Mouse (Mus musculus): ENCODE results near the gene Zfyve9.
"Not testable (repeated sequence)": the region's sequence is repeated elsewhere in the genome, so short reads cannot be mapped to it uniquely, and the experiment has no call there.

The Zfyve9 gene

GRCm38 (mm10) chr4:108721245-108721784, 59.3 kb downstream of the Zfyve9 start:
- no peak for DNase-seq (ENCODE audit: low spot score)

GRCm38 (mm10) chr4:108719349-108719748, 61.2 kb downstream of the Zfyve9 start, which contains the start of gene 3110021N24Rik:
Gene 3110021N24Rik (plus strand): TSS chr4:108719649.
- no peak for DNase-seq (ENCODE audit: low spot score)

GRCm38 (mm10) chr4:108708209-108708608, 72.4 kb downstream of the Zfyve9 start:
- DNase-seq (ENCODE audit: low spot score), result no peak

- DNase-seq (ENCODE audit: low spot score), result no peak
Measured at GRCm38 (mm10) chr4:108696934-108697333, 83.7 kb downstream of the Zfyve9 start.

GRCm38 (mm10) chr4:108691469-108691868, 89.1 kb downstream of the Zfyve9 start:
- DNase-seq (ENCODE audit: low spot score), result no peak

- DNase-seq (ENCODE audit: low spot score), result no peak
Measured at GRCm38 (mm10) chr4:108690479-108690878, 90.1 kb downstream of the Zfyve9 start.

- DNase-seq (ENCODE audit: low spot score), result not testable (repeated sequence)
Measured at GRCm38 (mm10) chr4:108687098-108687497, 93.5 kb downstream of the Zfyve9 start.

GRCm38 (mm10) chr4:108686156-108686555, 94.4 kb downstream of the Zfyve9 start:
- no peak for DNase-seq (ENCODE audit: low spot score)

- DNase-seq (ENCODE audit: low spot score), result no peak
Measured at GRCm38 (mm10) chr4:108664407-108664806, 116.2 kb downstream of the Zfyve9 start.

- no peak for DNase-seq (ENCODE audit: low spot score)
Measured at GRCm38 (mm10) chr4:108638752-108639151, 141.8 kb downstream of the Zfyve9 start.

- no peak for DNase-seq (ENCODE audit: low spot score)
Measured at GRCm38 (mm10) chr4:108637721-108638120, 142.9 kb downstream of the Zfyve9 start.

- DNase-seq (ENCODE audit: low spot score), result no peak
Measured at GRCm38 (mm10) chr4:108635101-108635500, 145.5 kb downstream of the Zfyve9 start.

- DNase-seq (ENCODE audit: low spot score), result no peak
Measured at GRCm38 (mm10) chr4:108634696-108635095, 145.9 kb downstream of the Zfyve9 start.

- DNase-seq (ENCODE audit: low spot score), result no peak
Measured at GRCm38 (mm10) chr4:108633703-108634102, 146.9 kb downstream of the Zfyve9 start.

GRCm38 (mm10) chr4:108631616-108632015, 149.0 kb downstream of the Zfyve9 start:
- DNase-seq (ENCODE audit: low spot score), result no peak

- DNase-seq (ENCODE audit: low spot score), result no peak
Measured at GRCm38 (mm10) chr4:108630096-108630495, 150.5 kb downstream of the Zfyve9 start.

- DNase-seq (ENCODE audit: low spot score), result no peak
Measured at GRCm38 (mm10) chr4:108629363-108629880, 151.2 kb downstream of the Zfyve9 start.

- DNase-seq (ENCODE audit: low spot score), result no peak
Measured at GRCm38 (mm10) chr4:108627066-108627465, 153.5 kb downstream of the Zfyve9 start.

GRCm38 (mm10) chr4:108621504-108621903, 159.1 kb downstream of the Zfyve9 start:
- DNase-seq (ENCODE audit: low spot score), result no peak

- no peak for DNase-seq (ENCODE audit: low spot score)
Measured at GRCm38 (mm10) chr4:108620536-108620935, 160.1 kb downstream of the Zfyve9 start.

- peak; percentile 94 for DNase-seq (ENCODE audit: low spot score)
Measured at GRCm38 (mm10) chr4:108619587-108620341, 160.8 kb downstream of the Zfyve9 start, which contains the start of gene Cc2d1b. Gene Cc2d1b (plus strand): TSS chr4:108619940.

- DNase-seq (ENCODE audit: low spot score), result no peak
Measured at GRCm38 (mm10) chr4:108619165-108619564, 161.4 kb downstream of the Zfyve9 start.

GRCm38 (mm10) chr4:108618586-108618985, 162.0 kb downstream of the Zfyve9 start:
- no peak for DNase-seq (ENCODE audit: low spot score)

Data from yolk sac, embryonic 10.5 days (tissue).